Mouse (Mus musculus): ENCODE results near the gene Ttc21a.

The Ttc21a gene

GRCm38 (mm10) chr9:119975286-119975685, 37.9 kb downstream of the Ttc21a start:
- no peak for DNase-seq (ENCODE audit: low read depth, low spot score)

- no peak for DNase-seq (ENCODE audit: low read depth, low spot score)
Measured at GRCm38 (mm10) chr9:119976704-119977556, 39.5 kb downstream of the Ttc21a start.

- peak; percentile 50 for DNase-seq (ENCODE audit: low read depth, low spot score)
Measured at GRCm38 (mm10) chr9:119977557-119978060, 40.2 kb downstream of the Ttc21a start.

- DNase-seq (ENCODE audit: low read depth, low spot score): peak; percentile 30
Measured at GRCm38 (mm10) chr9:119978151-119978810, 40.9 kb downstream of the Ttc21a start.

- no peak for DNase-seq (ENCODE audit: low read depth, low spot score)
Measured at GRCm38 (mm10) chr9:119978811-119979441, 41.5 kb downstream of the Ttc21a start.

GRCm38 (mm10) chr9:119979749-119980148, 42.3 kb downstream of the Ttc21a start:
- DNase-seq (ENCODE audit: low read depth, low spot score): no peak

- DNase-seq (ENCODE audit: low read depth, low spot score): no peak
Measured at GRCm38 (mm10) chr9:119980770-119981182, 43.4 kb downstream of the Ttc21a start.

- DNase-seq (ENCODE audit: low read depth, low spot score): peak; percentile 89
Measured at GRCm38 (mm10) chr9:119981183-119982179, 44.1 kb downstream of the Ttc21a start.

GRCm38 (mm10) chr9:119982241-119982811, 44.9 kb downstream of the Ttc21a start:
- DNase-seq (ENCODE audit: low read depth, low spot score): peak; percentile 76

- DNase-seq (ENCODE audit: low read depth, low spot score): peak; percentile 64
Measured at GRCm38 (mm10) chr9:119982956-119983551, 45.6 kb downstream of the Ttc21a start.

GRCm38 (mm10) chr9:119983585-119984535, 46.5 kb downstream of the Ttc21a start:
- DNase-seq (ENCODE audit: low read depth, low spot score): peak; percentile 74

GRCm38 (mm10) chr9:119984536-119985011, 47.2 kb downstream of the Ttc21a start, which contains the start of gene Csrnp1:
TSS of gene Csrnp1 (minus strand) at chr9:119984658.
- no peak for DNase-seq (ENCODE audit: low read depth, low spot score)

GRCm38 (mm10) chr9:119985881-119986574, 48.6 kb downstream of the Ttc21a start:
- DNase-seq (ENCODE audit: low read depth, low spot score): peak; percentile 56

- DNase-seq (ENCODE audit: low read depth, low spot score): no peak
Measured at GRCm38 (mm10) chr9:119988304-119988703, 50.9 kb downstream of the Ttc21a start.

- DNase-seq (ENCODE audit: low read depth, low spot score): no peak
Measured at GRCm38 (mm10) chr9:119991310-119991709, 53.9 kb downstream of the Ttc21a start.

- no peak for DNase-seq (ENCODE audit: low read depth, low spot score)
Measured at GRCm38 (mm10) chr9:119993092-119993844, 55.9 kb downstream of the Ttc21a start.

GRCm38 (mm10) chr9:119994207-119994606, 56.8 kb downstream of the Ttc21a start:
- peak; percentile 18 for DNase-seq (ENCODE audit: low read depth, low spot score)
